Mouse (Mus musculus) myocyte (in vitro differentiated cells): Measurements from ENCODE around the gene Extl2. TPM values are rescaled to one million over a fixed set of nuclear protein-coding genes. Genes with fewer than 3 reads are reported as not detected.

Source experiments
- H3K27me3 ChIP-seq: one replicate; pipeline ENCODE4 v1.6.1; 2011; ENCODE audit not compliant: control insufficient read depth, insufficient read depth, insufficient read length
- H3K36me3 ChIP-seq: one replicate; pipeline ENCODE4 v1.6.1; 2011; ENCODE audit not compliant: control insufficient read depth, insufficient read depth
- H3K4me2 ChIP-seq: one replicate; pipeline ENCODE4 v1.6.1; 2011; ENCODE audit warnings: low read depth, control low read depth
- H3K4me3 ChIP-seq: one replicate; pipeline ENCODE4 v1.5.1; 2011; ENCODE audit warnings: mild to moderate bottlenecking, control low read depth, moderate library complexity
- H3K79me2 ChIP-seq: one replicate; pipeline ENCODE4 v1.6.1; 2011; ENCODE audit not compliant: control insufficient read depth, insufficient read depth
- H3ac ChIP-seq: one replicate; pipeline ENCODE4 v1.6.1; 2011; ENCODE audit not compliant: control insufficient read depth, insufficient read length
- CEBPB ChIP-seq: IDR thresholded peaks from 2 replicates; pipeline ENCODE4 v1.6.1; 2011; ENCODE audit warnings: mild to moderate bottlenecking, moderate library complexity; ENCODE audit not compliant: poor library complexity, insufficient read depth, severe bottlenecking
- E2F4 ChIP-seq: IDR thresholded peaks from one replicate; pipeline ENCODE4 v1.6.1; 2011; ENCODE audit warnings: mild to moderate bottlenecking, control low read depth, moderate library complexity; ENCODE audit not compliant: insufficient read depth
- MAX ChIP-seq: IDR thresholded peaks from one replicate; pipeline ENCODE4 v1.6.1; 2011; ENCODE audit warnings: low read depth, mild to moderate bottlenecking, control low read depth
- MYOD1 ChIP-seq, 3 experiments: IDR thresholded peaks; one replicate each; pipeline ENCODE4 v1.6.1; 2011; ENCODE audit warnings: control low read depth in 2 of 3, low read depth in 2 of 3, mild to moderate bottlenecking in 2 of 3, moderate library complexity in 1 of 3; ENCODE audit not compliant: insufficient read length in 2 of 3, control insufficient read depth in 1 of 3
- MYOG ChIP-seq, 3 experiments: IDR thresholded peaks; one replicate each; pipeline ENCODE4 v1.6.1; 2011; ENCODE audit warnings: control low read depth in 2 of 3, low read depth in 2 of 3, mild to moderate bottlenecking in 2 of 3; ENCODE audit not compliant: insufficient read length in 2 of 3, control insufficient read depth in 1 of 3, insufficient read depth in 1 of 3
- POLR2A ChIP-seq: IDR thresholded peaks from one replicate; pipeline ENCODE4 v1.6.1; 2011; ENCODE audit warnings: low read depth, mild to moderate bottlenecking, control low read depth, moderate library complexity; ENCODE audit not compliant: insufficient read length
- POLR2AphosphoS2 ChIP-seq: IDR thresholded peaks from one replicate; pipeline ENCODE4 v1.6.1; 2011; ENCODE audit warnings: low read depth, control low read depth; ENCODE audit not compliant: insufficient read length
- REST ChIP-seq: IDR thresholded peaks from one replicate; pipeline ENCODE4 v1.6.1; 2011; ENCODE audit warnings: mild to moderate bottlenecking, control low read depth, moderate library complexity; ENCODE audit not compliant: insufficient read depth, insufficient read length
- SRF ChIP-seq: IDR thresholded peaks from one replicate; pipeline ENCODE4 v1.6.1; 2011; ENCODE audit warnings: low read depth; ENCODE audit not compliant: control insufficient read depth, insufficient read length
- TCF12 ChIP-seq: IDR thresholded peaks from one replicate; pipeline ENCODE4 v1.6.1; 2011; ENCODE audit warnings: mild to moderate bottlenecking, control low read depth; ENCODE audit not compliant: poor library complexity, insufficient read depth, severe bottlenecking
- TCF3 ChIP-seq: IDR thresholded peaks from one replicate; pipeline ENCODE4 v1.6.1; 2011; ENCODE audit warnings: low read depth, control low read depth; ENCODE audit not compliant: insufficient read length
- USF1 ChIP-seq: IDR thresholded peaks from one replicate; pipeline ENCODE4 v1.6.1; 2011; ENCODE audit warnings: low read depth, mild to moderate bottlenecking, control low read depth, moderate library complexity
- polyA plus RNA-seq: library from polyadenylated mRNA; unstranded; fragments of >200 nt; fragmentation: generic; extraction: Trizol; gene quantifications from one replicate; pipeline ENCODE4 v1.2.1, GENCODE M21; 2012; ENCODE audit warnings: missing spikeins

The Extl2 gene
- polyA plus RNA-seq, 1 experiment = 9.4 TPM

GRCm38 (mm10) chr3:115964071-115964470, 43.2 kb upstream of the Extl2 start:
- Histone ChIP-seq H3K27me3 (no peaks in the 10 kb centered on the region), H3K79me2 (no peaks in the 10 kb centered on the region), H3K4me2 (no peak overlapping the region), H3K36me3 (peaks cover 4% of the 10 kb centered on the region), H3K4me3 (no peak overlapping the region), H3ac (no peak overlapping the region)
- TF ChIP-seq TCF12 (no peak), CEBPB (no peak), POLR2A (no peak), E2F4 (no peak), SRF (no peak), TCF3 (no peak), MAX (no peak), MYOG (IDR thresholded peaks at IDR 0.05; ENCODE audit: control insufficient read depth in 1 of 3, insufficient read depth in 1 of 3, insufficient read length in 2 of 3, low read depth in 2 of 3) (no peak), USF1 (no peak), REST (no peak), POLR2AphosphoS2 (no peak), MYOD1 (IDR thresholded peaks at IDR 0.05; ENCODE audit: control insufficient read depth in 1 of 3, insufficient read length in 2 of 3, low read depth in 2 of 3) (no peak)

DNA sequence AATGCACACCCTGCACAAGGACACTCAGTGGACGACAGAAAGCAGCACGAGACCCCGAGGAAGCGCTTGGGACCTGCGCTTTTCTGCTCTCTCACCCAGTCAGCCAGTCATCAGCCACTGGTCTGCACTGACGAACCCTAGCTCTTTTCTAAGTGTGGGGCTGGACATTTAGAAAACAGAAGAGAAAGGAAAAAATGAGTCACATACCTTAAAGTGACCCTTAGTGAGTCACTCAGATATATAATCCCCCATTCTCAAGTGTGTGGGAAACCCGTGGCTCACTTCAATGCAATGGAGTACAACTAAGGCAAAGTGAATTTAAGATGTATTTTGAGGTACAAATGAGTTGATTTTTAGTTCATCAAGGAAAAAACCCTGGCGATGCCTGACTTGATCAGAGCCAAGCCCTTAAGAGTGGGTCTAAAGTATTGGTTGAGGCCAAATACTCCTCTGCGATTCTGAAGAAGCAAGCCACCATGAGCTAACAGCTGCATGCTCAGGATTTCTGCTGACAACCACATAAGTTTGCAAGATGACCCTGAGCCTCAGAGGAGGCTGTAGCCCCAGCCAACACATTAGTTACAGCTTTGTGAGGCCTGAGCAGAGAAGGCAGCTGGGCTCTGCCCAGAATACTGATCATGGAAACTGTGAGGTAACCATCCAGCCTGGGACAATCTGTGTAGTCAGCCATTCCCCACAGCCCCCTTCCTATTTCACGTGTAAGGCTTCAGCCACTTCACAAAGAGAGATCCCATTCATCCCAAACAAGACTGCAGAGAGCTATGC, 38.3 kb upstream of the Extl2 start:
- H3K27me3 ChIP-seq = no peaks in the 10 kb centered on the region
- H3K4me3 ChIP-seq = no peak overlapping the region
- no peak for TF ChIP-seq TCF12
- TF ChIP-seq SRF = no peak
- TF ChIP-seq MYOG (IDR thresholded peaks at IDR 0.05; ENCODE audit: control insufficient read depth in 1 of 3, insufficient read depth in 1 of 3, insufficient read length in 2 of 3, low read depth in 2 of 3) = peak in 2 of 3 experiments; percentile 78 to 79
- no peak for TF ChIP-seq E2F4
- TF ChIP-seq MYOD1 (IDR thresholded peaks at IDR 0.05; ENCODE audit: control insufficient read depth in 1 of 3, insufficient read length in 2 of 3, low read depth in 2 of 3) = peak; percentile 52 to 85 (median 77)
- no peak overlapping the region for H3ac ChIP-seq
- peak overlapping the region; percentile 69 for H3K4me2 ChIP-seq
- no peaks in the 10 kb centered on the region for H3K79me2 ChIP-seq
- H3K36me3 ChIP-seq = no peaks in the 10 kb centered on the region

DNA sequence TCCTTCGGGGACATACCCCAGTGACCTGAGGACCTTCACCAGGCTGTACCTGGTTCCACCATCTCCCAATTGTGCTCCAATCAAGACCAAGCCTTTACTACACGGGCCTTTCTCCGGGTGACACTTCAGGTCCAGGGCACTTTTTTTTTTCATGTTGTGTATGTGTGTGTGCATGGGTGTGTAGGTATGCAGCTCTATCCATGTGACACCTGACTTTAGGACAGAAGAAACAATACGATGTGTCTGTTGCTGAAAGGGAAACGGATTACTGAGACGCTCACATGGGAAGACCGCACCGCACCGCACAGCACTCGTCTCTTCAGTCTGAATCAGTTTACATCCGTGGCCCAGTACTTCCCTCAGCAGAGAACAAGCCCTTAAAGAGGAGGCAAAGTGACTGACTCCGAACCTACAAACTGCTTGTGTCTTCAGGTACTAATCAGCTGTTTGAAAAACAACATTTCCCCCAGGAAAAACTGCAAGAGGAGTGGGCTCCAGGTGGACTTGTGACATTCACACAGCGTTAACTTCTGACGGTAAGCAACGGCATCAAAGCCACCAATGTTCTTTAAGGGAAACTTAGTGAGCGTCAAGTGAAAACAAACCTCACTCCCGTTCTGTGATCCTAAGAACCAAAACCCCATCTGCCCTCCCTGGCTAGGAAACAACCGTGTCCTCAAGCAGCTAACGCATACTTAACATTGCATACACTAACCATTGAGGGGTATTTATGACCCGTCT, 36.0 kb upstream of the Extl2 start:
- TF ChIP-seq MYOG (IDR thresholded peaks at IDR 0.05; ENCODE audit: control insufficient read depth in 1 of 3, insufficient read depth in 1 of 3, insufficient read length in 2 of 3, low read depth in 2 of 3) = no peak
- no peak for TF ChIP-seq MAX
- no peak for TF ChIP-seq SRF
- TF ChIP-seq POLR2AphosphoS2 = no peak
- no peak for TF ChIP-seq REST
- Histone ChIP-seq H3K36me3 (no peaks in the 10 kb centered on the region), H3ac (no peak overlapping the region), H3K27me3 (no peaks in the 10 kb centered on the region), H3K4me2 (no peak overlapping the region), H3K4me3 (no peak overlapping the region), H3K79me2 (no peaks in the 10 kb centered on the region)

GRCm38 (mm10) chr3:115971891-115972646, 35.2 kb upstream of the Extl2 start:
- Histone ChIP-seq H3K27me3 (no peaks in the 10 kb centered on the region), H3K4me3 (no peak overlapping the region), H3K4me2 (no peak overlapping the region), H3ac (no peak overlapping the region), H3K79me2 (no peaks in the 10 kb centered on the region), H3K36me3 (peaks cover 2% of the 10 kb centered on the region)
- no peak for TF ChIP-seq CEBPB
- no peak for TF ChIP-seq USF1
- no peak for TF ChIP-seq E2F4
- TF ChIP-seq POLR2A = no peak
- no peak for TF ChIP-seq MYOG (IDR thresholded peaks at IDR 0.05; ENCODE audit: control insufficient read depth in 1 of 3, insufficient read depth in 1 of 3, insufficient read length in 2 of 3, low read depth in 2 of 3)
- TF ChIP-seq MYOD1 (IDR thresholded peaks at IDR 0.05; ENCODE audit: control insufficient read depth in 1 of 3, insufficient read length in 2 of 3, low read depth in 2 of 3) = no peak
- TF ChIP-seq POLR2AphosphoS2 = no peak
- no peak for TF ChIP-seq SRF
- TF ChIP-seq REST = no peak
- TF ChIP-seq TCF12 = no peak
- TF ChIP-seq TCF3 = no peak
- TF ChIP-seq MAX = no peak
